Mouse (Mus musculus): ENCODE data around the gene Kcnj12.

GRCm38 (mm10) chr11:60975097-60975496, 47.3 kb upstream of the Kcnj12 start:
- TF ChIP-seq CTCF (IDR thresholded peaks at IDR 0.05; ENCODE audit: low read depth, low read length) (no peak), GATA1 (IDR thresholded peaks at IDR 0.05; ENCODE audit: borderline replicate concordance, low read length) (no peak), TAL1 (conservative IDR thresholded peaks at IDR 0.05; ENCODE audit: low read depth, low read length) (no peak), POLR2AphosphoS5 (IDR thresholded peaks at IDR 0.05; ENCODE audit: insufficient replicate concordance, low read depth, low read length) (no peak), GATA2 (IDR thresholded peaks at IDR 0.05; ENCODE audit: borderline replicate concordance, low read depth, low read length) (no peak)

Data from G1E (cell line).